Mouse (Mus musculus): Measurements from ENCODE around the gene Pgbd5.

DNA sequence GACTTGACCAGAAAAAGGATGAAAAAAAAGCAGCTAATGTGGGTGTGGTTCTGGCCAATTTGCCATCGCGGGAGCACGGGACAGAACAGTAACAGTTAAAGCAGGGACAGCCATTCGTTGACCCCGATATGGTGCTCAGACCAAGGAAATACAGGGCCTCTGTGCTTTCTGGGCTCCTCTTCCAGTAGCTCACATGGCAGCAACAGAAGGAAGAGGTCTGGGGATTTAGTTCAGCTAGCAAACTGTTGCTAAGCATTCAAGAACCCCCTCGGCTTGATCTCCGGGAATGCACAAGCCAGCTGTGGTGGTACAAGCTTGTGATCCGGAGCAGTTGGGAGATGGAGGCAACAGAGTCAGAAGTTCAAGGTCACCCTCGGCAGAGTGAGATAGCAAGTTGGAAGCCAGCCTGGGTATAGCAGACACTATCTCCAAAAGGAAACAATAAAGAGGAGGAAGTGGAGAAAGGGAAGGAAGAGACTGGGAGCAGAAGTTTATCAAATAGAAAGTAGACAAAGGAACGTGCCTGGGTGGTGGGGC lies 3.7 kb downstream of the Pgbd5 start:
- TF ChIP-seq FLI1 (IDR thresholded peaks at IDR 0.05; ENCODE audit: low read length) = no peak
- TF ChIP-seq GATA1 (IDR thresholded peaks at IDR 0.05; ENCODE audit: borderline replicate concordance, low read length) = no peak
